Mouse (Mus musculus): ENCODE results near the gene Bcl9. TPM values are rescaled to one million over a fixed set of nuclear protein-coding genes. Genes with fewer than 3 reads are reported as not detected.

The Bcl9 gene
- polyA plus RNA-seq, 1 experiment from 2014 or later, result 43.7 TPM

GRCm38 (mm10) chr3:97239793-97240192, 57.9 kb downstream of the Bcl9 start:
- Histone ChIP-seq H3K36me3 (ENCODE audit: insufficient read depth, low read length) (no peaks in the 10 kb centered on the region), H3K27ac (no peak overlapping the region), H3K9me3 (replicated peaks; ENCODE audit: low read length) (no peaks in the 10 kb centered on the region), H3K4me1 (replicated peaks; ENCODE audit: insufficient read depth, low read length) (no peaks in the 10 kb centered on the region), H3K9ac (ENCODE audit: low read depth, low read length) (no peak overlapping the region), H3K4me2 (ENCODE audit: low read length) (no peak overlapping the region), H3K4me3 (replicated peaks; ENCODE audit: low read depth, low read length) (no peak overlapping the region), H3K27me3 (ENCODE audit: insufficient read depth, low read length) (no peaks in the 10 kb centered on the region)
- TF ChIP-seq CTCF (IDR thresholded peaks at IDR 0.05; ENCODE audit: low read depth), result no peak
- WGBS, result 94% methylated on average over 6 of the region's 6 CpGs
- no peak for DNase-seq (ENCODE audit: low spot score)
- ATAC-seq (replicated peaks; ENCODE audit: low FRiP score, low read depth), result no peak

DNA sequence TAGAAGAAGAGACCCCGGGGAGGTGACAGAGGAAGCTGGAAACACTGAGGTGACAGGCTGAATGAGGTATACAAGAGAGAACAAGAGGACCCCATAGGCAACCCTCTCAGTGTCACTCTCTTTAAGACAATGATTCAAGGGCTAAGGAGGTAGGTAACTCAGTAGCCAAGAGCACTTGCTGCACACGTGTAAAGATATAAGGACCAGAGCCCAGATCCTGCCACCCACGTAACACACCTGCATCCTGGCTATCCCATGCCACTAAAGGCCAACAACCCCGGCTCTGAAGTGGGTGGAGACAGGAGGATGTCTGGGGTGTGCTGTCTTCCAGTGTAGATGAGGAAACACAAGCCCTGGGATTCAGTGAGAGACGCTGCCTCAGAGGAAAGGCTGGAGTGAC, 58.4 kb downstream of the Bcl9 start:
- DNase-seq (ENCODE audit: low spot score), result no peak
- no peak for TF ChIP-seq CTCF (IDR thresholded peaks at IDR 0.05; ENCODE audit: low read depth)
- H3K36me3 ChIP-seq (ENCODE audit: insufficient read depth, low read length), result no peaks in the 10 kb centered on the region
- no peak for ATAC-seq (replicated peaks; ENCODE audit: low FRiP score, low read depth)
- no peak overlapping the region for H3K9ac ChIP-seq (ENCODE audit: low read depth, low read length)
- H3K9me3 ChIP-seq (replicated peaks; ENCODE audit: low read length), result no peaks in the 10 kb centered on the region
- H3K27ac ChIP-seq, result no peak overlapping the region
- WGBS, result 91% methylated on average over 5 of the region's 5 CpGs
- no peak overlapping the region for H3K4me2 ChIP-seq (ENCODE audit: low read length)
- H3K4me1 ChIP-seq (replicated peaks; ENCODE audit: insufficient read depth, low read length), result no peaks in the 10 kb centered on the region
- H3K27me3 ChIP-seq (ENCODE audit: insufficient read depth, low read length), result no peaks in the 10 kb centered on the region
- H3K4me3 ChIP-seq (replicated peaks; ENCODE audit: low read depth, low read length), result no peak overlapping the region

DNA sequence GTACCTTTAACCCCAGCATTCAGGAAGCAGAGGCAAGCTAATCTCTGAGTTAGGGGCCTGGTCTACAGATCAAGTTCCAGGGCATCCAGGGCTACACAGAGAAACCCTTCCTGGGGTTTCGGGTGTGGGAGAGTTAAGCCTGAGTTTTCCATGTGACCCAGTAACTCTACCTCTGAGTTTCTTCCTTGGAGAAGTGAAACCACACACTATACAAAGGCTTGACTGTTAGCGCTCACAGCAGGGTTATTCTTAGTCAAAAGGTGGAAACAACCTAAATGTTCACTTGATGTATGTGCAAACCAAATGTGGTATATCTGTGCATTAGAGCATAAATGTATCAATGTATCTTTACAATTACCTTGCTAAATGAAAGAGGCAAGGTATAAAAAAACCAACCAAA, 59.2 kb downstream of the Bcl9 start:
- ATAC-seq (replicated peaks; ENCODE audit: low FRiP score, low read depth), result no peak
- no peaks in the 10 kb centered on the region for H3K4me1 ChIP-seq (replicated peaks; ENCODE audit: insufficient read depth, low read length)
- no peak overlapping the region for H3K27ac ChIP-seq
- H3K4me2 ChIP-seq (ENCODE audit: low read length), result no peak overlapping the region
- DNase-seq (ENCODE audit: low spot score), result no peak
- TF ChIP-seq CTCF (IDR thresholded peaks at IDR 0.05; ENCODE audit: low read depth), result no peak
- WGBS, result 74% methylated on average over 2 of the region's 2 CpGs
- H3K9me3 ChIP-seq (replicated peaks; ENCODE audit: low read length), result no peaks in the 10 kb centered on the region
- H3K4me3 ChIP-seq (replicated peaks; ENCODE audit: low read depth, low read length), result no peak overlapping the region
- no peaks in the 10 kb centered on the region for H3K36me3 ChIP-seq (ENCODE audit: insufficient read depth, low read length)
- no peaks in the 10 kb centered on the region for H3K27me3 ChIP-seq (ENCODE audit: insufficient read depth, low read length)
- no peak overlapping the region for H3K9ac ChIP-seq (ENCODE audit: low read depth, low read length)

DNA sequence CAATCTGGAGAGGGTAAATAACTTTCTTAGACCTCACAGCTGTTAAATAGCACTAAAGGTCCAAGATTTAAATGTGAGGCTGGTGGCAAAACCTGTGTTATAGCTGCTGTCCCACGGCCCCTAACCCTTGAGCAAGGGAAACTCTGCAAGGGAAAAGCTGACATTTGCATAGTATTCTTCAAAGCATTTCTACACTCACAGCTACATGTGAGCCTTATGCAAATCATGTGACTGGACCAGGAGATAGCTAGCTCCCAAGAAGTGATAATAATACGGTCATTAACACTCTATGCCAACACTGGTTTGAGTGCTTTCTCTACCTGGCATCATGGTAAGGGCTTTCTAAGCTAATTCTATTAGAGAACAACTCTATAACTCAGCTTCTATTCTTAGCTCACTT, 60.3 kb downstream of the Bcl9 start:
- Histone ChIP-seq H3K9me3 (replicated peaks; ENCODE audit: low read length) (no peaks in the 10 kb centered on the region), H3K4me1 (replicated peaks; ENCODE audit: insufficient read depth, low read length) (no peaks in the 10 kb centered on the region), H3K9ac (ENCODE audit: low read depth, low read length) (no peak overlapping the region), H3K4me3 (replicated peaks; ENCODE audit: low read depth, low read length) (no peak overlapping the region), H3K27ac (no peak overlapping the region), H3K4me2 (ENCODE audit: low read length) (no peak overlapping the region), H3K27me3 (ENCODE audit: insufficient read depth, low read length) (no peaks in the 10 kb centered on the region), H3K36me3 (ENCODE audit: insufficient read depth, low read length) (no peaks in the 10 kb centered on the region)
- no peak for TF ChIP-seq CTCF (IDR thresholded peaks at IDR 0.05; ENCODE audit: low read depth)
- DNase-seq (ENCODE audit: low spot score) (no peak), ATAC-seq (replicated peaks; ENCODE audit: low FRiP score, low read depth) (no peak)
- 92% methylated on average over 2 of the region's 2 CpGs for WGBS

GRCm38 (mm10) chr3:97234797-97235196, 62.9 kb downstream of the Bcl9 start:
- H3K27ac ChIP-seq, result no peak overlapping the region
- 86% methylated on average over 14 of the region's 14 CpGs for WGBS
- ATAC-seq (replicated peaks; ENCODE audit: low FRiP score, low read depth), result no peak

DNA sequence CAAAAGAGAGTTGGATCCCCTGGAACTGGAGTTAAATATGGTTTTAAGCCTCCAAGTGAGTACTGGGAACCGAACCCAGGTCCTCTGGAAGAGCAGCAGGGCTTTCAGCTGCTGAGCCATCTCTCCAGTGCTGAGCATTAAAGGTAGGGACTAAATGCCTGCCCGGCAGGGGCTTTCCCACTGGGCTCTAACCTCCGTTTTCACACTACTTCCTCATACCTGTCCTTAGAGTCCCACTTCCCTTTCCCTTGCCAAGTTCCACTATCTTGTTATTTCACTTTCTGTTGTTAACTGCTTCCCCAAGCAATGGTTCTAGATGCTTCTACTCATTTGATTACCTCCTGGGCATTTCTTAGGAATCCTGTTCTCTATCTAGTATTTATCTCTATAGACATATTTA, 65.4 kb downstream of the Bcl9 start:
- H3K27me3 ChIP-seq (ENCODE audit: insufficient read depth, low read length), result no peaks in the 10 kb centered on the region
- H3K27ac ChIP-seq, result no peak overlapping the region
- no peak overlapping the region for H3K4me2 ChIP-seq (ENCODE audit: low read length)
- no peak overlapping the region for H3K9ac ChIP-seq (ENCODE audit: low read depth, low read length)
- H3K4me1 ChIP-seq (replicated peaks; ENCODE audit: insufficient read depth, low read length), result no peaks in the 10 kb centered on the region
- no peak for ATAC-seq (replicated peaks; ENCODE audit: low FRiP score, low read depth)
- no peak overlapping the region for H3K4me3 ChIP-seq (replicated peaks; ENCODE audit: low read depth, low read length)
- H3K9me3 ChIP-seq (replicated peaks; ENCODE audit: low read length), result no peaks in the 10 kb centered on the region
- no peak for TF ChIP-seq CTCF (IDR thresholded peaks at IDR 0.05; ENCODE audit: low read depth)
- no peaks in the 10 kb centered on the region for H3K36me3 ChIP-seq (ENCODE audit: insufficient read depth, low read length)
- 80% methylated on average over 3 of the region's 3 CpGs for WGBS
- no peak for DNase-seq (ENCODE audit: low spot score)

More at GRCm38 (mm10) chr3:97234797-97235196, 62.9 kb downstream of the Bcl9 start:
- Histone ChIP-seq H3K36me3 (ENCODE audit: insufficient read depth, low read length) (no peaks in the 10 kb centered on the region), H3K27me3 (ENCODE audit: insufficient read depth, low read length) (no peaks in the 10 kb centered on the region), H3K9ac (ENCODE audit: low read depth, low read length) (no peak overlapping the region), H3K4me2 (ENCODE audit: low read length) (no peak overlapping the region), H3K9me3 (replicated peaks; ENCODE audit: low read length) (no peaks in the 10 kb centered on the region), H3K4me1 (replicated peaks; ENCODE audit: insufficient read depth, low read length) (no peaks in the 10 kb centered on the region), H3K4me3 (replicated peaks; ENCODE audit: low read depth, low read length) (no peak overlapping the region)
- TF ChIP-seq CTCF (IDR thresholded peaks at IDR 0.05; ENCODE audit: low read depth), result no peak
- no peak for DNase-seq (ENCODE audit: low spot score)

GRCm38 (mm10) chr3:97231857-97232256, 65.9 kb downstream of the Bcl9 start:
- no peaks in the 10 kb centered on the region for H3K36me3 ChIP-seq (ENCODE audit: insufficient read depth, low read length)
- TF ChIP-seq CTCF (IDR thresholded peaks at IDR 0.05; ENCODE audit: low read depth), result no peak
- no peak overlapping the region for H3K9ac ChIP-seq (ENCODE audit: low read depth, low read length)
- 86% methylated on average over 9 of the region's 9 CpGs for WGBS
- no peaks in the 10 kb centered on the region for H3K9me3 ChIP-seq (replicated peaks; ENCODE audit: low read length)
- no peaks in the 10 kb centered on the region for H3K27me3 ChIP-seq (ENCODE audit: insufficient read depth, low read length)
- ATAC-seq (replicated peaks; ENCODE audit: low FRiP score, low read depth) (no peak), DNase-seq (ENCODE audit: low spot score) (no peak)
- no peaks in the 10 kb centered on the region for H3K4me1 ChIP-seq (replicated peaks; ENCODE audit: insufficient read depth, low read length)
- no peak overlapping the region for H3K4me2 ChIP-seq (ENCODE audit: low read length)
- H3K4me3 ChIP-seq (replicated peaks; ENCODE audit: low read depth, low read length), result no peak overlapping the region
- no peak overlapping the region for H3K27ac ChIP-seq
